Mouse (Mus musculus): ENCODE measurements around the gene Myadml2. TPM values are rescaled to one million over a fixed set of nuclear protein-coding genes. Genes with fewer than 3 reads are reported as not detected.

The Myadml2 gene
- polyA plus RNA-seq, 2 experiments: 0.60 to 1.6 TPM

DNA sequence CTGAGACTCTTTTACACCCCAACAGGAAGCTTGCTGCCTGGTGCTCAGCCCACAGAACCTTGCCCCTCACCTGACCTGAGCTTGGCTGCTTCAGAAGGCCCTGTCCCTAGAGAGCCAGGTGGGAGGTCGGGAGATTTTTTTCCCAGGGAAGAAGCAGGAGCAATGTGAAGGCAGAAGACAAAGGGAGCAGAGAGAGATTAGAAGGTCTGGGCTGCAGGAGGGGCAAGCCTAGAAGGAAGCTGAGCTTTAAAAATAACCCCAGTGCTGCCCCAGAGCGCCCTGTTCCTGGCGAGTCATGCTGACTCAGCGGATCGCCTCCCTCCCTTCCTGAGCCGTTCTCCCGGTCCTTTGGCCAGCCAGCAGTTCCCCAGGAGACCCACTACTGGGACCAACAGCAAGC lies 18.0 kb downstream of the Myadml2 start:
- no peak for TF ChIP-seq POLR2A (IDR thresholded peaks at IDR 0.05; ENCODE audit: borderline replicate concordance, extremely low read depth, insufficient read depth, insufficient read length)
- Histone ChIP-seq H3K27ac (replicated peaks; ENCODE audit: low read depth, low read length) (no peak overlapping the region), H3K4me3 (replicated peaks; ENCODE audit: low read length) (no peak overlapping the region), H3K36me3 (ENCODE audit: control insufficient read depth, insufficient read depth, low read length) (peaks cover 25% of the 10 kb centered on the region), H3K27me3 (ENCODE audit: control insufficient read depth, insufficient read depth, low read length) (no peaks in the 10 kb centered on the region), H3K9ac (ENCODE audit: low read depth, low read length, severe bottlenecking) (no peak overlapping the region), H3K9me3 (ENCODE audit: control insufficient read depth, low read length) (no peaks in the 10 kb centered on the region), H3K4me1 (ENCODE audit: control insufficient read depth, insufficient read depth, low read length) (peaks cover 19% of the 10 kb centered on the region), H3K4me2 (replicated peaks; ENCODE audit: low read depth, low read length, severe bottlenecking) (no peak overlapping the region)
- WGBS: 39% methylated on average over 7 of the region's 7 CpGs
- ATAC-seq (ENCODE audit: low FRiP score, low read depth): no peak
- no peak for DNase-seq (ENCODE audit: low spot score)

DNA sequence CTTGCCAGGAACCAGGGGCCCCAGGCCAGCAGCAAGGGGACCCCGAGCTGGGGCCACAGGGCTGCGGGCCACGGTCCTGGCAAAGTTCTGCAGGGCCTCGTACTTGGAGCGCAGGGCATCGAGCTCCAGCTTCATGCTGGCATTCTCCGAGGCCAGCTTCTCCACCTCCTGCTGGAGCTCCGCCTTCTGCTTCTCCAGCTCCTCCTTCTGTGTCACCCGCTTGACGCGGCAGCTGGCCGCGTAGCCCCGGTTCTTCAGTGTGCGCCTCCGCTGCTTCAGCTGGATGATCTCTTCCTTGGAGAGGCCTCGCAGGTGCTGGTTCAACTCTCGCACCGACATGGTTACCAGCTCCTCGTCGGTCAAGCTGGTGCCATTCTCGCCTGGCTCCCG lies 18.6 kb downstream of the Myadml2 start:
- TF ChIP-seq POLR2A (IDR thresholded peaks at IDR 0.05; ENCODE audit: borderline replicate concordance, extremely low read depth, insufficient read depth, insufficient read length): no peak
- Histone ChIP-seq H3K4me1 (ENCODE audit: control insufficient read depth, insufficient read depth, low read length) (peaks cover 19% of the 10 kb centered on the region), H3K27me3 (ENCODE audit: control insufficient read depth, insufficient read depth, low read length) (no peaks in the 10 kb centered on the region), H3K4me2 (replicated peaks; ENCODE audit: low read depth, low read length, severe bottlenecking) (no peak overlapping the region), H3K36me3 (ENCODE audit: control insufficient read depth, insufficient read depth, low read length) (peaks cover 25% of the 10 kb centered on the region), H3K27ac (replicated peaks; ENCODE audit: low read depth, low read length) (no peak overlapping the region), H3K9me3 (ENCODE audit: control insufficient read depth, low read length) (no peaks in the 10 kb centered on the region), H3K9ac (ENCODE audit: low read depth, low read length, severe bottlenecking) (no peak overlapping the region), H3K4me3 (replicated peaks; ENCODE audit: low read length) (no peak overlapping the region)
- DNase-seq (ENCODE audit: low spot score) (no peak), ATAC-seq (ENCODE audit: low FRiP score, low read depth) (no peak)
- 81% methylated on average over 23 of the region's 23 CpGs for WGBS

DNA sequence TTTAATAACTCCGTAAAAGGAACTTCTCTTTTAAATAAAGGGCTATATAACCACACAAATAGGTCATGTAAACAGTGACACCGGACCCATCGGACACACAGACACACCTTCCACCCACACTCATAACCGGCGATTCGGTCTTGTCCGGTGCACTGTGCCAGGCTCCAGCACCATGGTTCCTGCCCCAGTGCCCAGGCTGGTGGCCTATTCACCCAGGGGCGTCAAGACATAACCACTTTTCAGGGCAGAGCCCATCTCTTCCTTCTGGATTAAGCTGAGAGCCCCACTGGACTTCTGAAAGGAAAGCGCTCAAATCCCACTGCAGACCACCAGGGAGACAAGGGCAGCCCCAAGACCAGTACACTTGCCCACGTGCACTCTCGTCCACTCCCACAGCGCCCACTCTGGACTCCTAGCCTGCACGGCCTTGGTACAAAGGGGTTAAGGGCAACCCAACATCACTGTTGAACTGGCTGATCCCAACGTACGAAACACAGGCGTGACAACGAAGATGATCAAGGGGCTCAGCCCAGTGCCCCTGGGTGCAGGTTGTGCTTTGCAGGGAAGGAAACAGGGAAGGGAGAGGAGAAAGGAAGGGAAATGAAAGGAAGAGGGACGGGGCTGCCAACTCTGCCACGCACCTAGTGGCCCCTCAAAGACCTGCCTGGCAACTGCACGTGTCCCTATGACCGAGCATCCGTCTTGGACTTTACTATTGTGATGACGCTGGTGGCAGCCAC lies 19.2 kb downstream of the Myadml2 start:
- WGBS: 94% methylated on average over 22 of the region's 23 CpGs
- TF ChIP-seq POLR2A (IDR thresholded peaks at IDR 0.05; ENCODE audit: borderline replicate concordance, extremely low read depth, insufficient read depth, insufficient read length): no peak
- Histone ChIP-seq H3K4me1 (ENCODE audit: control insufficient read depth, insufficient read depth, low read length) (peaks cover 15% of the 10 kb centered on the region), H3K4me2 (replicated peaks; ENCODE audit: low read depth, low read length, severe bottlenecking) (no peak overlapping the region), H3K4me3 (replicated peaks; ENCODE audit: low read length) (no peak overlapping the region), H3K27ac (replicated peaks; ENCODE audit: low read depth, low read length) (no peak overlapping the region), H3K27me3 (ENCODE audit: control insufficient read depth, insufficient read depth, low read length) (no peaks in the 10 kb centered on the region), H3K36me3 (ENCODE audit: control insufficient read depth, insufficient read depth, low read length) (peaks cover 25% of the 10 kb centered on the region), H3K9me3 (ENCODE audit: control insufficient read depth, low read length) (no peaks in the 10 kb centered on the region), H3K9ac (ENCODE audit: low read depth, low read length, severe bottlenecking) (no peak overlapping the region)
- ATAC-seq (ENCODE audit: low FRiP score, low read depth): no peak
- DNase-seq (ENCODE audit: low spot score): no peak

DNA sequence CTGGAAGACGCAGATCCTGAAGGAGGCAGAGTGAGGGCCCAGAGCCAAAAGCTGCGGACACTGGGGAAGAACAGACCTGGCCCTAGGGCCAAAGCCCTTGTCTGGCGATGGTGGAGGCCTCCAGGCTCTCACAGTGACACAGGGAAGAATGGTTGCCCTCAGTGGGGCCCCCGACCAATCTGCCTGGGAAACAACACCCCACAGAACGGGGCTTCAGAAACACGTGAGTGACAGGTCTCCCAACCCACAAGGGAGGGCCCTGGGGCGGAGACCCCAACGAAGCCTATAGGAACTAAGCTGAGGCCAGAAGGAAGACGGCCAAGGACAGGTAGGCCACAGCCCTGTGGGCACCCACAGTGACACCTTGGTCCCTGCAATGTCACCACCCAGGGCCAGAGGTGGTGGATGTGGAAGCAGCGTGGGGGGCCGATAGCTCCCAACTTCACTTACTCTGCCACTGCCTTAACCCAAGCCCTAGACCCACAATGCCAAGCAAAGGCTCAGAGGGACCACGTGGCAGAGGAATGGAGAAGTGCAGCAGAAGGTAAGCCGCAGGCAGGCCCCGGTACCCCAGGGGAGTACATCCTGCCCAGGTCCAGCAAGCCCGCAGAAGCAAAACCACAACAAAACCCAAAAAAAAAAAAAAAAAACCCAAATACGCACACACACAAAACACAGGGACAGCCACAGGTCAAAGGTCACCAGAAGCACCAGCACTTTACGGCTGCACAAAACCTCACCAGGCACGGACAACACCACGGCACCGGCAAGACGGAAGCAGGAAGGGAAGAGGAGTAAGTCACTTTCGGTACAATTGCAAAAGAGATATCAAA lies 20.3 kb downstream of the Myadml2 start:
- no peak overlapping the region for H3K9ac ChIP-seq (ENCODE audit: low read depth, low read length, severe bottlenecking)
- H3K4me3 ChIP-seq (replicated peaks; ENCODE audit: low read length): no peak overlapping the region
- peaks cover 15% of the 10 kb centered on the region for H3K4me1 ChIP-seq (ENCODE audit: control insufficient read depth, insufficient read depth, low read length)
- 78% methylated on average over 22 of the region's 22 CpGs for WGBS
- no peak overlapping the region for H3K4me2 ChIP-seq (replicated peaks; ENCODE audit: low read depth, low read length, severe bottlenecking)
- peaks cover 33% of the 10 kb centered on the region for H3K36me3 ChIP-seq (ENCODE audit: control insufficient read depth, insufficient read depth, low read length)
- TF ChIP-seq POLR2A (IDR thresholded peaks at IDR 0.05; ENCODE audit: borderline replicate concordance, extremely low read depth, insufficient read depth, insufficient read length): no peak
- H3K27ac ChIP-seq (replicated peaks; ENCODE audit: low read depth, low read length): no peak overlapping the region
- H3K27me3 ChIP-seq (ENCODE audit: control insufficient read depth, insufficient read depth, low read length): no peaks in the 10 kb centered on the region
- DNase-seq (ENCODE audit: low spot score) (no peak), ATAC-seq (ENCODE audit: low FRiP score, low read depth) (no peak)
- no peaks in the 10 kb centered on the region for H3K9me3 ChIP-seq (ENCODE audit: control insufficient read depth, low read length)

DNA sequence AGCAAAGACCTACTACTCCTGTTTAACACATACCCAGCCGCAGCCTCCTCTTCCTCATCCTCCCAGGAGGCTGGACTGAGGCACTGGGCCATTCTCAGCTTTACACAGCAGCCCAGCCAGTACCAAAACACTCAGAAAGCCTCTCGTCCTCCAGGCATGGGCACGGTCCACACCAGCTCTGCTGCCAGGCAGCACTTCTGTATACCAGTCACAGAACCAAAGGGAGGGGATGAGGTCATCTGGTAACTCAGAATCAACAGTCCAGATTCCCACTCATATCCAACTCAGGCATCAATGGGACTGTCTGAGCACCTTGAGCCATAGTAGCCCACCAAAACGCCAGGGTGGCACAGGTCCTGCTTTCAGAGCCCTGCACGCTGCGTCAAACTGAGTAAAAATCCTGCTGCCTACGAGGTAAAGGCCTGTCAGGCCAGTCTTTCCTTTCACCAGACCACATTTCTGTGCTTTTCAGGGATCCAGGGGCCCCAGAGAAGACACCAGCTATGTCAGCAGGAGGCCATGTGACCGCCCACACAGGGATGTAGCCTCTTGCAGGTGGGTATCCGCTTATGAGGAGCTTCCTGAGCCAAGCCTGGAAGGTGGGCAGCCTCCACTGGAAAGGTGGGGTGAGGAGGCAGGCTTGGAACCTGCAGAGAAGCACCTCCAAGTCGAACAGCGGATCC lies 21.0 kb downstream of the Myadml2 start:
- Histone ChIP-seq H3K4me3 (replicated peaks; ENCODE audit: low read length) (no peak overlapping the region), H3K4me1 (ENCODE audit: control insufficient read depth, insufficient read depth, low read length) (peaks cover 10% of the 10 kb centered on the region), H3K4me2 (replicated peaks; ENCODE audit: low read depth, low read length, severe bottlenecking) (no peak overlapping the region), H3K9me3 (ENCODE audit: control insufficient read depth, low read length) (no peaks in the 10 kb centered on the region), H3K36me3 (ENCODE audit: control insufficient read depth, insufficient read depth, low read length) (peaks cover 36% of the 10 kb centered on the region), H3K9ac (ENCODE audit: low read depth, low read length, severe bottlenecking) (no peak overlapping the region), H3K27me3 (ENCODE audit: control insufficient read depth, insufficient read depth, low read length) (no peaks in the 10 kb centered on the region), H3K27ac (replicated peaks; ENCODE audit: low read depth, low read length) (no peak overlapping the region)
- WGBS: 91% methylated on average over 11 of the region's 11 CpGs
- ATAC-seq (ENCODE audit: low FRiP score, low read depth): no peak
- DNase-seq (ENCODE audit: low spot score): no peak
- TF ChIP-seq POLR2A (IDR thresholded peaks at IDR 0.05; ENCODE audit: borderline replicate concordance, extremely low read depth, insufficient read depth, insufficient read length): no peak

Data from limb, embryonic 14.5 days (tissue).